Mouse (Mus musculus): Measurements from ENCODE around the gene Tmem79. TPM values are rescaled to one million over a fixed set of nuclear protein-coding genes. Genes with fewer than 3 reads are reported as not detected.

The Tmem79 gene
- polyA plus RNA-seq, 1 experiment from 2014 or later: 6.8 TPM

GRCm38 (mm10) chr3:88339006-88339405 lies 3.1 kb upstream of the Tmem79 start:
- Histone ChIP-seq H3K36me3 (peaks cover 31% of the 10 kb centered on the region), H3K4me3 (no peak overlapping the region), H3K4me2 (replicated peaks) (no peak overlapping the region), H3K27me3 (no peaks in the 10 kb centered on the region), H3K9ac (no peak overlapping the region), H3K9me3 (no peaks in the 10 kb centered on the region), H3K4me1 (peaks cover 23% of the 10 kb centered on the region), H3K27ac (no peak overlapping the region)
- WGBS: 83% methylated on average over 3 of the region's 3 CpGs
- ATAC-seq (ENCODE audit: low FRiP score, low read depth): no peak

- Histone ChIP-seq H3K4me3 (no peak overlapping the region), H3K4me2 (replicated peaks) (no peak overlapping the region), H3K9ac (no peak overlapping the region), H3K36me3 (peaks cover 24% of the 10 kb centered on the region), H3K4me1 (peaks cover 23% of the 10 kb centered on the region), H3K9me3 (no peaks in the 10 kb centered on the region), H3K27ac (no peak overlapping the region), H3K27me3 (no peaks in the 10 kb centered on the region)
- WGBS: 90% methylated on average over 7 of the region's 7 CpGs
- no peak for ATAC-seq (ENCODE audit: low FRiP score, low read depth)
Measured at GRCm38 (mm10) chr3:88338316-88338715, 2.4 kb upstream of the Tmem79 start.

GRCm38 (mm10) chr3:88337367-88338020 lies 1.5 kb upstream of the Tmem79 start:
- peaks cover 16% of the 10 kb centered on the region for H3K36me3 ChIP-seq
- peaks cover 23% of the 10 kb centered on the region for H3K4me1 ChIP-seq
- whole genome bisulfite sequencing: 86% methylated on average over 11 of the region's 11 CpGs
- no peaks in the 10 kb centered on the region for H3K9me3 ChIP-seq
- no peak for ATAC-seq (ENCODE audit: low FRiP score, low read depth)
- H3K27ac ChIP-seq: peak overlapping the region; percentile 6; the same call in 1 of the 2 replicates
- no peaks in the 10 kb centered on the region for H3K27me3 ChIP-seq
- H3K9ac ChIP-seq: peak overlapping the region; percentile 57
- peak overlapping the region; percentile 74 for H3K4me2 ChIP-seq (replicated peaks)
- H3K4me3 ChIP-seq: peak overlapping the region; percentile 76

- peak overlapping the region; percentile 90 for H3K27ac ChIP-seq
- H3K4me3 ChIP-seq: peak overlapping the region; percentile 76
- peak; percentile 52; the same call in 1 of the 2 replicates for ATAC-seq (ENCODE audit: low FRiP score, low read depth)
- peaks cover 7% of the 10 kb centered on the region for H3K36me3 ChIP-seq
- 1% methylated on average over 27 of the region's 27 CpGs for whole genome bisulfite sequencing
- H3K9ac ChIP-seq: peak overlapping the region; percentile 89
- H3K27me3 ChIP-seq: no peaks in the 10 kb centered on the region
- peaks cover 23% of the 10 kb centered on the region for H3K4me1 ChIP-seq
- H3K4me2 ChIP-seq (replicated peaks): peak overlapping the region; percentile 79
- no peaks in the 10 kb centered on the region for H3K9me3 ChIP-seq
Measured at GRCm38 (mm10) chr3:88335436-88336053, 403 bp downstream of the Tmem79 start.

DNA sequence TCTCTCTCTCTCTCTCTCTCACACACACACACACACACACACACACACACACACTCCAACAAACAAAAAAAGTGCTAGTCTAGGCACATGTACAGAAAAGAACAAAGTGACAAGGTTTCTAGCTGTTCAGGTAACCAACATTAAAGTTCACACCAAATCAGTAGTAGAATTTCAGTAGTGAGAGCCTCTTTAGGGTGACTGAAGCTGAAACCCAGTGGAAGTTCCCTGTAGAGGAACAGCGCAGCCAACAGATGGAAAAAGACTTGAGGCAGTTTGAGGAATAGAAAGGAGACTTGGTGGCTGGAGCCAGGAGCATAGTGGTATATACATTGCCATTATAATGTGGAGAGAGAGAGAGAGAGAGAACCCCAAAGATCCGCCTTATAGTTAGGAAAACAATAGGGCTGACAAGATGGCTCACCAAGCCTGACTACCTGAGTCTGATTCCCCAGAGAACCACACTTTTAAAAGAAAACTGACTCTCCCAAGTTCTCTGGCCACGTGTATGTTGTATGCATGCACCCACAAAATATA lies 979 bp downstream of the Tmem79 start:
- no peaks in the 10 kb centered on the region for H3K9me3 ChIP-seq
- peak overlapping the region; percentile 89 for H3K9ac ChIP-seq
- peaks cover 23% of the 10 kb centered on the region for H3K4me1 ChIP-seq
- ATAC-seq (ENCODE audit: low FRiP score, low read depth): no peak
- peak overlapping the region; percentile 90 for H3K27ac ChIP-seq
- H3K4me2 ChIP-seq (replicated peaks): peak overlapping the region; percentile 79
- WGBS: 39% methylated on average over 3 of the region's 3 CpGs
- peak overlapping the region; percentile 76 for H3K4me3 ChIP-seq
- H3K36me3 ChIP-seq: peaks cover 10% of the 10 kb centered on the region
- H3K27me3 ChIP-seq: no peaks in the 10 kb centered on the region

DNA sequence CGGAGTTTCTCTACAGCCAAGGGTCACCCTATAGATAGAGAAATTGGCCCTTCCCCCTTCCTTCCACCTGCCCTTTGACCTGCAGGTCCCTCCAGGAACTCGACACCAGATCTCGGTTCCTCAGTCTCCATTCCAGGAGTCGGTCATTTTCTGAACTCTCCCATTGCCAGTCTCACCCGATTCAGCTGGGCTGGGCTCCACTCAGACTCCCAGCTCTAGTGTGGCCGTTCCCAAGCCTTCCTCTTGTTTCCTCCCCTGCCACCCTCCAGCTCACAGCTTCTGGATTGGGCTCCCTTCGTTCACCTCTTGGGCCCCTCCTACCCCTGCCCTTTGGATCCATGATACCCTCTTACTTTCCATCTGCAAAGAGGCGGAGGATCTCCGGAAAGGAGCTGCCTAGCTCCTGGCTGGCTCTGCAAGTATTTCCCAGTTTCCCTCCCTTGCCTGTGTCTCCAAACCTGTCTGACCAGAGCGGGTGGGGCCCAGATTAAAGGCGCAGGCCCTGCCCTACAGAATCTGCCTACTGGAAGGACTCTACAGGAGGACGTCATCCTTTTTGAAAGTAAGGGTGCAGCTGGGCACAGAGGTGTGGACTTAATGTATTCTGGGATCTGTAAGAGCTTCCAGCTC lies 1.8 kb downstream of the Tmem79 start:
- Histone ChIP-seq H3K4me3 (peak overlapping the region; percentile 15), H3K9me3 (no peaks in the 10 kb centered on the region), H3K27me3 (no peaks in the 10 kb centered on the region), H3K4me1 (peaks cover 23% of the 10 kb centered on the region), H3K9ac (0 out of 2 replicates have a peak overlapping the region, but pooled peaks have one; percentile 8), H3K4me2 (replicated peaks) (peak overlapping the region; percentile 16; the same call in 1 of the 2 replicates), H3K27ac (peak overlapping the region; percentile 48; the same call in 1 of the 2 replicates), H3K36me3 (peaks cover 18% of the 10 kb centered on the region)
- no peak for ATAC-seq (ENCODE audit: low FRiP score, low read depth)
- 53% methylated on average over 12 of the region's 12 CpGs for WGBS

GRCm38 (mm10) chr3:88331282-88331681 lies 4.7 kb downstream of the Tmem79 start:
- Histone ChIP-seq H3K27me3 (no peaks in the 10 kb centered on the region), H3K4me3 (no peak overlapping the region), H3K9ac (no peak overlapping the region), H3K9me3 (no peaks in the 10 kb centered on the region), H3K27ac (no peak overlapping the region), H3K36me3 (peaks cover 40% of the 10 kb centered on the region), H3K4me2 (replicated peaks) (no peak overlapping the region), H3K4me1 (peaks cover 9% of the 10 kb centered on the region)
- 32% methylated on average over 2 of the region's 2 CpGs for WGBS
- ATAC-seq (ENCODE audit: low FRiP score, low read depth): no peak

DNA sequence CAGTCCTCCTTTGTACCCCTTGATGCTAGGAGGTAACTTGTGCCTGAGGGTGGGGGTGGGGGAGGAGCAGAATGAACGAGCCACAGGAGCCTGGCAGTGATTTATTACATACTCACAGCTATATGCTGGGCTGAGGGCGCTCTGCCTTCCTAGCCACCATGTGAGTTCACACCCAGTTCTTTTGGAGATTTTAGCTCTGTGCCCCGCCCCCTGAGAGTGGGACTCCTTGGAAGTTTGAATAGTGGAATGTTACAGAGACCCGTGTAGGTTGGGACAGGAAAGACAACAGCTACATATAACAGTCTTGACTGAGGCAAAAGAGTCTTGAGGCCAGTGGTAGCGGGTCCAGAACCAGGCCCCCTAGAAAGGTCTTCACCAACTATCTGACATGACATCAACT lies 7.0 kb downstream of the Tmem79 start:
- H3K27ac ChIP-seq: no peak overlapping the region
- no peak for ATAC-seq (ENCODE audit: low FRiP score, low read depth)
- 49% methylated on average over 5 of the region's 5 CpGs for WGBS
- peaks cover 42% of the 10 kb centered on the region for H3K36me3 ChIP-seq
- H3K4me1 ChIP-seq: peaks cover 12% of the 10 kb centered on the region
- no peaks in the 10 kb centered on the region for H3K27me3 ChIP-seq
- H3K9ac ChIP-seq: no peak overlapping the region
- H3K9me3 ChIP-seq: no peaks in the 10 kb centered on the region
- H3K4me3 ChIP-seq: no peak overlapping the region
- H3K4me2 ChIP-seq (replicated peaks): no peak overlapping the region

- ATAC-seq (ENCODE audit: low FRiP score, low read depth): peak; percentile 80
- no peaks in the 10 kb centered on the region for H3K27me3 ChIP-seq
- peak within 1 kb of the TSS; percentile 90 for H3K4me2 ChIP-seq (replicated peaks)
- H3K4me1 ChIP-seq: peaks cover 12% of the 10 kb centered on the region
- H3K9ac ChIP-seq: peak within 1 kb of the TSS; percentile 86
- peak within 1 kb of the TSS; percentile 44; the same call in 1 of the 2 replicates for H3K27ac ChIP-seq
- H3K4me3 ChIP-seq: peak within 1 kb of the TSS; percentile 85
- no peaks in the 10 kb centered on the region for H3K9me3 ChIP-seq
- WGBS: 2% methylated on average over 10 of the region's 10 CpGs
- peaks cover 69% of the 10 kb centered on the region for H3K36me3 ChIP-seq
Measured at GRCm38 (mm10) chr3:88324951-88325405, 11.0 kb downstream of the Tmem79 start, which contains the start of gene Glmp. Gene Glmp, plus strand, starts transcription at chr3:88325023.

- Histone ChIP-seq H3K36me3 (peaks cover 49% of the 10 kb centered on the region), H3K4me1 (peaks cover 17% of the 10 kb centered on the region), H3K4me2 (replicated peaks) (no peak overlapping the region), H3K27ac (no peak overlapping the region), H3K4me3 (no peak overlapping the region), H3K9ac (no peak overlapping the region), H3K9me3 (no peaks in the 10 kb centered on the region), H3K27me3 (no peaks in the 10 kb centered on the region)
- WGBS: 86% methylated on average over 1 of the region's 1 CpGs
- no peak for ATAC-seq (ENCODE audit: low FRiP score, low read depth)
Measured at GRCm38 (mm10) chr3:88299172-88299571, 36.8 kb downstream of the Tmem79 start.

DNA sequence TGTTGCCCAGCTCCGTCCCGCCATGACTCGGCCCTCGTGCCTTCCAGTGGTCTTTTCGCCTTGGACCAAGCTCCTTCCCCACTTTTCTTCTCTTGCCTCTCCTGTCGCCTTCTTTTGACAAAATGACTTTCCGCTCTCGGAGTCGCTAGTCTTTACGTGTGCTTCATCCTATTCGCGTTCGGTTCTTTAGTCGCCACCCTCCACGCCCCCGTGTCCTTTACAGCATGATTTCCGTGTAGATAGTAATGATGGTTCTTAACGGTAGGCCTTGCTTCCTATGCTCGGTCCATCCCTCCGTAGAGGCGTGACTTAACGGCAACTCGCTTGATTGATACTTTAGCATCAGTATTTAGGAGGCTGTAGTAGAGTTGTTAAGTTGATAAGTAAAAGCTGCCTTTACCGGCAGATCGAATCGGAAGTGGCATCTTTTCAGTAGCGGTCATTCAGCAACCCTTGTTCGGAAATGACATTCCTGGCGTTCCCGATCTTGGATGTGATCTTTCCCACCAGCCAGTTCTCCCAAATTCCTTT lies 38.6 kb downstream of the Tmem79 start:
- H3K27me3 ChIP-seq: no peaks in the 10 kb centered on the region
- no peaks in the 10 kb centered on the region for H3K9me3 ChIP-seq
- no peak for ATAC-seq (ENCODE audit: low FRiP score, low read depth)
- under 1% methylated on average over 30 of the region's 30 CpGs for WGBS
- H3K36me3 ChIP-seq: peaks cover 33% of the 10 kb centered on the region
- peak overlapping the region; percentile 89 for H3K9ac ChIP-seq
- peak overlapping the region; percentile 88 for H3K27ac ChIP-seq
- H3K4me1 ChIP-seq: peaks cover 17% of the 10 kb centered on the region
- peak overlapping the region; percentile 94 for H3K4me2 ChIP-seq (replicated peaks)
- H3K4me3 ChIP-seq: peak overlapping the region; percentile 80

All from limb, embryonic 13.5 days (tissue).